In genomic region chr9:64698586-64698985, GRCm38 (mm10) we compare ENCODE assay signal across 14 mouse cellular contexts.
"Had no signal": no experiment of that assay in that cellular context is flagged by ENCODE, and none has a peak within 500 bp of the region (broad histone marks: within the 10 kb centered on the region; RNA-seq: fewer than 3 reads in every experiment).

No protein-coding gene starts in this region.

- DNase-seq: kidney, adult 18-20 months; kidney, postnatal 4 days; left cerebral cortex, postnatal 4 days; liver, embryonic 13.5 days; lung, adult 2 months; lung, postnatal 14 days; lung, postnatal 4 days; midbrain, embryonic 14.5 days; thymus, postnatal 25 days had no signal

- H3K27me3 ChIP-seq: limb, embryonic 12.5 days; limb, embryonic 15.5 days; liver, embryonic 13.5 days had no signal

- H3K9ac ChIP-seq: limb, embryonic 12.5 days; limb, embryonic 15.5 days; liver, embryonic 13.5 days had no signal

- H3K4me1 ChIP-seq: limb, embryonic 15.5 days had no signal

- H3K9me3 ChIP-seq: limb, embryonic 12.5 days; limb, embryonic 15.5 days; liver, embryonic 13.5 days had no signal

- ATAC-seq: intestine, embryonic 16.5 days had no signal

- H3K27ac ChIP-seq: kidney, postnatal 0 days; limb, embryonic 12.5 days; limb, embryonic 15.5 days; liver, embryonic 13.5 days had no signal

- H3K4me3 ChIP-seq: limb, embryonic 12.5 days; limb, embryonic 15.5 days; liver, embryonic 13.5 days had no signal

- H3K4me2 ChIP-seq: limb, embryonic 12.5 days; limb, embryonic 15.5 days; liver, embryonic 13.5 days; midbrain, embryonic 11.5 days had no signal
